Mouse (Mus musculus): ENCODE data around the gene Mroh9. TPM values are rescaled to one million over a fixed set of nuclear protein-coding genes. Genes with fewer than 3 reads are reported as not detected.

Mroh9 gene
- polyA plus RNA-seq (2012; rRNA removed): not detected in 2 replicates

DNA sequence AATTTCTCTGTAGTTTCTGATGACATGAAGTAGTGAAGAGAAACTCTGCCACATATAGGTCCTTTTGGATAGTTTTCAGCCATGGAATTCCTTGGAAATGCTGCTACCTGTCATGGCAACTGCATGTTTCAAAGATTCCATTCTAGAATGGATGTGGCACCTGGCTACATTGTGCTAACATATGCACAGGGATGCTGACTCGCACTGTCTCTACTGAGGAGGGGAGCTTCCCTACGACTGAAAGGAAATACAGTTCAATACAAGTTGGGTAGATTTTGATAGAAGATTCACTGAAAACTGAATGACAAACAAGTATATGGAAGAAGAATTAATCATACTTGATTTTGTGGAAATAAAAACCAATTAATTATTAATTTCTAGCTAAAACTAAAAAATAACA, at the start of gene Mroh9:
Gene Mroh9, minus strand, starts transcription at position 101 of the 400 bp plus-strand sequence.
- H3K4me1 ChIP-seq (ENCODE audit: control insufficient read depth, insufficient read depth, insufficient read length, low read length): no peaks in the 10 kb centered on the region
- no peaks in the 10 kb centered on the region for H3K36me3 ChIP-seq (ENCODE audit: control insufficient read depth, insufficient read depth, low read length)
- TF ChIP-seq POLR2A (IDR thresholded peaks at IDR 0.05; ENCODE audit: low read depth, low read length) (no peak), CTCF (IDR thresholded peaks at IDR 0.05; ENCODE audit: extremely low read depth, insufficient read length, insufficient replicate concordance, low read depth, low read length) (no peak)
- no peak within 1 kb of the TSS for H3K27ac ChIP-seq (ENCODE audit: insufficient read depth, low read depth, low read length)
- no peaks in the 10 kb centered on the region for H3K27me3 ChIP-seq (ENCODE audit: control insufficient read depth, insufficient read depth, low read length)
- WGBS: 86% methylated on average over 2 of the region's 2 CpGs
- no peak within 1 kb of the TSS for H3K4me3 ChIP-seq (ENCODE audit: low read depth, low read length)

DNA sequence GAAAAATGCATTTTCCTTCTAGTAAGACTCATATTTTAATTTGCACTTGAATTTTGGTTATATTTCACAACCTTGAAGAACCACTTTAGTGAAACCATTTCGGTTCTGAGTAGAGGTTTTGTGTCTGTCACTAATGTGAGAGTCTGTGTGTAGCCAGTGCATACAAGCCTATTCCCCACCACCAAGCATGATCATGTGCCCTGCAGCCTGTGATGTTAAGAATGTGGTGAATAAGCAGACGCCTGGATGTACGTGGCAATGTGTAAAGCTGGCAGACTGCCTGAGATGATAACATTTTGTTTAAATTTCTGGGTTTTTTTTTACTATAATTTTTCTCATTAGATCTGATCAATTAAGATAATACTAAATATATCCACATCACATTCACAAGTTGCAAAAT, 44.5 kb upstream of the Mroh9 start:
- H3K4me3 ChIP-seq (ENCODE audit: low read depth, low read length): no peak overlapping the region
- no peaks in the 10 kb centered on the region for H3K27me3 ChIP-seq (ENCODE audit: control insufficient read depth, insufficient read depth, low read length)
- 57% methylated on average over 3 of the region's 3 CpGs for WGBS
- no peaks in the 10 kb centered on the region for H3K36me3 ChIP-seq (ENCODE audit: control insufficient read depth, insufficient read depth, low read length)
- no peaks in the 10 kb centered on the region for H3K4me1 ChIP-seq (ENCODE audit: control insufficient read depth, insufficient read depth, insufficient read length, low read length)
- TF ChIP-seq CTCF (IDR thresholded peaks at IDR 0.05; ENCODE audit: extremely low read depth, insufficient read length, insufficient replicate concordance, low read depth, low read length) (no peak), POLR2A (IDR thresholded peaks at IDR 0.05; ENCODE audit: low read depth, low read length) (no peak)
- no peak overlapping the region for H3K27ac ChIP-seq (ENCODE audit: insufficient read depth, low read depth, low read length)

DNA sequence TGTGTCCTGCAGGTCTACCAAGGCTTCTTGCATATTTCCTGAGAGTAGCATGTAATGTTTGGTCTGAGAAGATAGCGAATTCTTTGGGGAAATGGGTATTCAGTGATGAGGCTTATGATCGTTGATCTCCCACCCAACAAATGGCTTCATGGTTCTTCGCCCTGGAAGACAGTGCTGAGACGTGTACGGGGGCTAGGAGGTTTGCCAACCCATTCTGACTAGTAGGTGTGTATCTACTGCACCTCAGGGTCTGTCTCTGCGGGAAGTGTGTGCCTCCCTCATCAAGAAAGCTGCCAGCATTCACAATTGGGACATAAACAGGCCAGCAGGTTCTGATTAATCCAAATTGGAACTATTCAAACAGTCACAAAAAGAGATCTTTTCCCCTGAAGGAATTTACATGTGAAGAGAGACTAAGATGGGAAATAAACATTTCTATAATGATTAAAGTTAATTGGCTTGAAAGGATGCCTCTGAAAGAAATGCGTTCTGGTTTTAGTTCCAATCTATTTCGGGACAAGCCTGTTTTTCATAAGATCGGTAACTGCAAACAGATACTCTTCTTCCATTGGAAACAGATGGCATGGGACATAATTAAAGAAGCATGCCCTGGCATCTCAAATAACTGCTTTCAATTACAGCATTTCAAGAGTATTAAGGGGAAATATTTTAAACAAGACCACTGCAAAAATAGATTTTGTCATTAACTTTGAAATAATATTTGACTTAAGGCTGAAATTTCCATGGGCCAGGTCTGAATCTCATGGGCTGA, 43.8 kb upstream of the Mroh9 start:
- TF ChIP-seq CTCF (IDR thresholded peaks at IDR 0.05; ENCODE audit: extremely low read depth, insufficient read length, insufficient replicate concordance, low read depth, low read length): no peak
- no peak for TF ChIP-seq POLR2A (IDR thresholded peaks at IDR 0.05; ENCODE audit: low read depth, low read length)
- no peak overlapping the region for H3K27ac ChIP-seq (ENCODE audit: insufficient read depth, low read depth, low read length)
- H3K36me3 ChIP-seq (ENCODE audit: control insufficient read depth, insufficient read depth, low read length): no peaks in the 10 kb centered on the region
- H3K4me1 ChIP-seq (ENCODE audit: control insufficient read depth, insufficient read depth, insufficient read length, low read length): no peaks in the 10 kb centered on the region
- H3K4me3 ChIP-seq (ENCODE audit: low read depth, low read length): no peak overlapping the region
- 84% methylated on average over 9 of the region's 9 CpGs for WGBS
- no peaks in the 10 kb centered on the region for H3K27me3 ChIP-seq (ENCODE audit: control insufficient read depth, insufficient read depth, low read length)

DNA sequence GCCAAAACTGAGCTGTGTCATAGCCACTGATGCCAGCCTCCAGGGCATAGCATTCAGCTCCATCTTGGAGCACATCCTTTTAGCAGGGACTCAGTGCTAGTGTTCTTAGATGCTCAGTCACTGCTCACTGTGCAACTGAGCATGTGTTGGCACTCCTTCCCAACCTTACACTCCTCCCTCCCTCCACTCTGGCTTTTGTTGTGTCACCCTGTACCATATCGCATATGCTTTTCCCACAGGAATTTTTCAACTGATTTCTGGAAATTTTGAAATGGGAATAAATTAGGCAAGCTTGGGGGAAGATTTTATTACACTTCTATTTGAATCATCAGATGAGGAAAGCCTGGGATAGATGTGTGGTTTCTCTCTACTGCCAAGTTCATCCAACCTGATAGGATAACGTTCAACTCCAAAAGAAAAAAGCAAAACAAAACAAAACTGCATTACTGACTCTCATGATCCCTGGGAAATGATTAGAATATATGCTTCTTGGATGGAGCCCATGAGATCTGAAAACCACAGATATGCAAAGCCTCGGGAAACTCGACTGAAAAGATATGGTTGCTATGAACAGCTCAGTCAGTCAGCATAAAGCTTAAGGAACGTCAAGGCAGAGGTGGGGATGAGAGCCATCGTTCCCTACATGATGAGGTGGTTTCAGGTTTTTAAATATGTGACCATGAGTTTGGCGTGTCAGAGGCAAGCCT, 40.9 kb upstream of the Mroh9 start:
- H3K27ac ChIP-seq (ENCODE audit: insufficient read depth, low read depth, low read length): no peak overlapping the region
- no peaks in the 10 kb centered on the region for H3K27me3 ChIP-seq (ENCODE audit: control insufficient read depth, insufficient read depth, low read length)
- H3K36me3 ChIP-seq (ENCODE audit: control insufficient read depth, insufficient read depth, low read length): no peaks in the 10 kb centered on the region
- H3K4me3 ChIP-seq (ENCODE audit: low read depth, low read length): no peak overlapping the region
- no peaks in the 10 kb centered on the region for H3K4me1 ChIP-seq (ENCODE audit: control insufficient read depth, insufficient read depth, insufficient read length, low read length)
- 72% methylated on average over 7 of the region's 7 CpGs for WGBS
- no peak for TF ChIP-seq CTCF (IDR thresholded peaks at IDR 0.05; ENCODE audit: extremely low read depth, insufficient read length, insufficient replicate concordance, low read depth, low read length)
- no peak for TF ChIP-seq POLR2A (IDR thresholded peaks at IDR 0.05; ENCODE audit: low read depth, low read length)

DNA sequence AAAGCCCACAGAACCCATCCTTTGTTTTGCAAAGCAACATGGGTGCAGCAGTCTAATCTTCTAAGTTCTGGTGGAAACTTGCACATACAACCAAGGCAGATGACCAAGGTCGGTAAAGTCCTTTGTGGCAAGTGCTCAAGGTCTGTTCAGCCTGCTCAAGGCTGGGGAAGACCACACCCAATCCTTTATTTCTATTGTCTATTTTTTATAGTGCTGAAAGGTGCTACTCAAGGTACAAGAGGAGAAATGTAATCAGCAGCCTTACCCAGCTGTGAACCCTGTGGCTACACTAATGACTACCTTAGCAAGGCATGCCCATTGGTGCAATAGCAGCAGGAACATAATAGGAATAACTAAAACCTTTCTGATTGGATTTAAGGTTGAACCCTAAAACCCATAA, 36.9 kb upstream of the Mroh9 start:
- Histone ChIP-seq H3K36me3 (ENCODE audit: control insufficient read depth, insufficient read depth, low read length) (no peaks in the 10 kb centered on the region), H3K27me3 (ENCODE audit: control insufficient read depth, insufficient read depth, low read length) (no peaks in the 10 kb centered on the region), H3K4me3 (ENCODE audit: low read depth, low read length) (no peak overlapping the region), H3K4me1 (ENCODE audit: control insufficient read depth, insufficient read depth, insufficient read length, low read length) (no peaks in the 10 kb centered on the region), H3K27ac (ENCODE audit: insufficient read depth, low read depth, low read length) (no peak overlapping the region)
- no peak for TF ChIP-seq POLR2A (IDR thresholded peaks at IDR 0.05; ENCODE audit: low read depth, low read length)
- TF ChIP-seq CTCF (IDR thresholded peaks at IDR 0.05; ENCODE audit: extremely low read depth, insufficient read length, insufficient replicate concordance, low read depth, low read length): no peak
- WGBS: 76% methylated on average over 1 of the region's 1 CpGs

DNA sequence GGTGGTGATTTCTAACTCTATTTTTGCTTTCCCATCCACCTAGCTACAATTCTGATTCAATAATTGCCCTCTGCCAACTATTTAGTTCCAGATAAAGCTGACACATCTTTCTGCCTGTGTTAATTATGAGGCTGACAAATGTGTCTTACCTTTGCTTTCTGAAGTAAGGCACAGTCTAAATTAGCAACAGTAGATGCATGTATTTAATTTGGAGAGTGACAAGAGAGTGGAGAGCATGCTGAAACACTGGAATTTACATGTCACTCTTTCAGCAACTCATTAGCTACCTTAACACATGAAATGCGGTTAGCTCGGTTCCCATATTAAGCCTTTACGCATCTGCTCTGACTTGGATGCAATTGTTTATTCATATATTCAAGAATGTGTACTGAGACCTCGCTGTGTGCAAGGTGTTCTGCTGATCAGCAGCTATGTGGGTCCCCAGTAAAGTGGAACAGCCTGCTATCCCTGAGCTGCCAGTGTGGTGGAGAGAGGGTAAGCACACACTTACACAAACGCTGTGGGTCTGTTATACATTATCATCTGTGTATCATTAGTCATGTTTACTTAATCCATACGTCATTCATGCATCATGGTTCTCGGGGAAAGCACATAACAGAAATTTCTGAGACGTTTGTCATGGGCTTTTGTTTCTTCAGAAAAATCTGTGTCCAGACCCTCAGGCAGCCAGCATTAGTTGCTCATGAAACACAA, 28.1 kb upstream of the Mroh9 start:
- H3K27ac ChIP-seq (ENCODE audit: insufficient read depth, low read depth, low read length): no peak overlapping the region
- 53% methylated on average over 8 of the region's 8 CpGs for WGBS

More for the DNA sequence above, 28.1 kb upstream of the Mroh9 start:
- Histone ChIP-seq H3K36me3 (ENCODE audit: control insufficient read depth, insufficient read depth, low read length) (no peaks in the 10 kb centered on the region), H3K4me3 (ENCODE audit: low read depth, low read length) (no peak overlapping the region), H3K4me1 (ENCODE audit: control insufficient read depth, insufficient read depth, insufficient read length, low read length) (no peaks in the 10 kb centered on the region), H3K27me3 (ENCODE audit: control insufficient read depth, insufficient read depth, low read length) (no peaks in the 10 kb centered on the region)
- TF ChIP-seq POLR2A (IDR thresholded peaks at IDR 0.05; ENCODE audit: low read depth, low read length): no peak
